Mouse (Mus musculus) CH12.LX (cell line): ENCODE results near the gene S100a10.

Source experiments
- MAZ ChIP-seq: IDR thresholded peaks from 2 replicates; pipeline ENCODE4 v1.6.1; 2012; ENCODE audit warnings: low read depth, mild to moderate bottlenecking, inconsistent platforms, low read length, improper control_type of control experiment, moderate library complexity
- POLR2A ChIP-seq: IDR thresholded peaks from 2 replicates; pipeline ENCODE4 v1.6.1; 2011; ENCODE audit warnings: low read depth, mild to moderate bottlenecking, improper control_type of control experiment, low read length
- SMC3 ChIP-seq: IDR thresholded peaks from 2 replicates; pipeline ENCODE4 v1.6.1; 2011; ENCODE audit warnings: low read depth, low read length, improper control_type of control experiment
- USF1 ChIP-seq: IDR thresholded peaks from 2 replicates; pipeline ENCODE4 v1.6.1; 2014; ENCODE audit warnings: low read depth, mild to moderate bottlenecking, inconsistent platforms, low read length, improper control_type of control experiment

DNA sequence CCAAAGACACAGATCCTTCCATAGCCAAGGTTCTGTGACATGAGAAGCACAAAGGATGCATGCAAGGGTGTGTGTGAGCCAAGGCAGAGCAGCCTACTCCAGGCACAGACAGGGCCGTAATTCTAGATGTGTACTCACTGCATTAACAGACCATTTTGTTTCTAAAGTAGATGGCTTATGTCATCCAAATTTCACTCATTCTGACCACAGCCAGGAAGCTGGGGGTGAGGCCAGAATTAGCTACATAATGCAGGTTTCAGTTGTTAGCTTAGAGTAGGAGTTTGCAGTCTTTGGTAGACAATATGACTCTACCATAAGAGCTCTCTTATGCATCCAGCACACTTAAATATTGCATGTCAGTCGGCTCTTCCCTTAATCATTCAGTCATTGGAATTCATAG is 7.5 kb downstream of the S100a10 start:
- TF ChIP-seq SMC3 (no peak; the same call in 1 of the 2 replicates), USF1 (no peak), MAZ (no peak), POLR2A (no peak)
